Mouse (Mus musculus) cerebellum, adult 9-11 months (tissue): ENCODE results near the gene Faf1.
A peak's percentile ranks its signal among the peaks of the same experiment; 100 is the strongest.

Experiments
- DNase-seq: peaks from one replicate; pipeline ENCODE4 v3.0.0; 2022

Gene Faf1

DNA sequence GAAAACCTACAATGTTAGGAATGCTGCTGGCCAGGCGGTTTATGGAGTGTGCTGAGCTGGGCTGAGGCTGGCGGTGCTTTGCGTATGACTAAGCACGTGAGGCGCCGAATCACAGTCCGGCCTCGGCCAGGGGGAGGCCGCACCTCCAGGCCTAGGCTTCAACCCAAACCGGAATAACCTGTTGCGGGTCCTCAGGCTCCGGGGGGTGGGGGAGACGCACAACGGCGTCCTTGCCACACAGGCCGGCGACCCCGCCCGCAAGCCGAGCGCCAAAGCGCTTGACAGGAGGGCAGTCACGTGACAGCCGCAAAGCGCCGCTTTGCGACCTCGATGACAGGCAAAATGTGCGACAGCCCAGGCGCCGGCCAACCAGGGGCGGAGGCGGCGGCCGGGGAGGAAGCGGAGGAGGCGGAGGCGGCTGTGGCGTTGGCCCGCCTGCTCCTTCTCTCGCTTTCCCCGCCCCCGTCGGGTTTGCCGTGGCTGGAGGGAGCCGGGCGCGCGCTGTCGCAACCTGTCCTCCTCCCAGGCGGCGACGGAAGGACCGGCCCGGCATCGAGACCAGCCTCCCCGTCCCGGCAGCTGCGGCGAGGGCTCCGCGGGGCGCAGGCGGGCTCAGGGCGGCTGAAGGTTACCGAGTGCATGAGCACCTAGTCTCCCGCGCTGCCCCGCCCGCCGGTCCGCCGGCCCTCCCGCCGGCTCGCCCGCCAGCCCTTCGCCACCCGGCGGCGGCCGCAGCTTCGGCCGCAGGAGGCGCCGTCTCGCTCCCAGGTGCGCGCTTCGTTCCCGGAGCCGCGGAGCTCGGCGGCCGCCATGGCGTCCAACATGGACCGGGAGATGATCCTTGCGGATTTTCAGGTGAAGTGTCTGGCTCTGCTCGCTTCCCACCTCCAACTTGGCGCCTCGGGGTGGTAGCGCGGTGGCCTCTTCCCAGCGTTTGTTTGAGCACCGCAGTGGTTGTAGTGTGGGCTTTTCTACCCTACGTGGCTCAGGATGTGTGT lies at the start of gene Faf1:
Gene Faf1, plus strand, starts transcription at position 371 of the 998 bp plus-strand sequence.
- peak; percentile 99 for DNase-seq

DNA sequence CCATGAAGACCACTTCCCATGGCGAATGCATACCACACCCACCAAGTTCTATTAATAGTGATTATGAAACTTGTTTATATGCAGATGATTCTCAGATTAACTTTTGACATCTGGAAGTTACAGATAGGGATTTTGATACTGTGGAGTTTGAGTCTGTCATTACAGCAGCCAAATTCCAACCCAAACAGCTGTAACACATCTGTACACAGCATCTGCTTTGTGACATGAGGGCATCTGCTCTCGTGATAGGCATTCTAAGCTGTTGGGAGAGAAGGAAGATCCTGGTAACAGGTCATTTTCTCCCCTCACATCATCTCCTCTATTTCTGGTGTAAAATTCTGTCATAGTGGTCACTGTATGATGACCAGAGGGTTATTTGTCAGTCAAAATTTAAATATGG lies 46.2 kb upstream of the Faf1 start:
- no peak for DNase-seq

DNA sequence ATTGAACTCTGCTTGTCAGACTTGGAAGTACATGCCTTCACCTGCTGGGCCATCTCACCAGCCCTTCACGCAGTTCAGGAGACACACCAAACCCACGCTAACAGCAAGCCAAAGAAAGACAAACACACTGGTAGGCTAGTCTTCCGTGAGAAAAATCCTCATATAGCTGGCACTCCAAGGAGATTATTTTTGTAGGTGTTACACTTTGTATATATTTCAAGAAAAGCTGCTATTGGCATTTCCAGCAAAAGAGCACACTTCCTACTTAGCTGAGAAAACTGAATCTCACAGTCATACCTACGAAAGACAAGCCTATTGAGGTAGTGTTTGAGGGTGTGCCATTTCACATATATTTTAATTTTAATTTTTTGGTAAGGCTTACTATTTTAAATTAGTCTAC lies 45.4 kb upstream of the Faf1 start:
- no peak for DNase-seq

DNA sequence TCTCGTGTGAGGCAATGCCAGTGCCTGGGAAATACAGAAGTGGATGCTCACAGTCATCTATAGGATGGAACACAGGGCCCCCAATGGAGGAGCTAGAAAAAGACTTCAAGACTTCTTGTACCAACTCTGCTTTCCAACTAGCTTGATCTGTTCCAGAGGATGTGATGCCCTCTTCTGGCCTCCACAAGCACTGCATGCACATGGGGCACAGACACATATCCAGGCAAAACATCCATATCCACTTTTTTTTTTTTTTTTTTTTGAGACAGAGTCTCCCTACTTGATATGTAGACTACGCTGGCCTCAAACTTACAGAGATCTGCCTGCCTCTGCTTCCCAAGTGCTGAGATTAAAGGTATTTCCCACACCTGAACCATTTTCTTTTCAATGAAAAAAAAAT lies 41.4 kb upstream of the Faf1 start:
- DNase-seq, result no peak

DNA sequence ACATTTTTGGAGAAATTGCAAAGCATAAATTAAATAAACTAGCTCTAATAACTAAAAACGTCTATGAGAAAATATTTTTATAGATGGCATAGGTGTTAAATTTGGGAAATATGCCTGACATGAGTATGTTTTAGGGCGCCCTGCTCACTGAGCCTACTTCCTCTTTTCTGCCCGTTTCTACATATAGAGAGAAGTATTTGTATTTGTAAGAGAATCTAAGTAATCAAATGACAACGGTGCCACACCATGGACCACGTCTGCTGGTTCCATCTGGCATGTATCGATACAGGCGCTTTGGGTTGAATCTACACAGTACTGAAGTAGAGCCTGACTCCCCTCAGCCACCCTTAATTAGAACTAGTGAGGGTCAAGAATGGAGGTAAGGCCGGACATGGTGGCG lies 37.0 kb upstream of the Faf1 start:
- DNase-seq, result no peak

DNA sequence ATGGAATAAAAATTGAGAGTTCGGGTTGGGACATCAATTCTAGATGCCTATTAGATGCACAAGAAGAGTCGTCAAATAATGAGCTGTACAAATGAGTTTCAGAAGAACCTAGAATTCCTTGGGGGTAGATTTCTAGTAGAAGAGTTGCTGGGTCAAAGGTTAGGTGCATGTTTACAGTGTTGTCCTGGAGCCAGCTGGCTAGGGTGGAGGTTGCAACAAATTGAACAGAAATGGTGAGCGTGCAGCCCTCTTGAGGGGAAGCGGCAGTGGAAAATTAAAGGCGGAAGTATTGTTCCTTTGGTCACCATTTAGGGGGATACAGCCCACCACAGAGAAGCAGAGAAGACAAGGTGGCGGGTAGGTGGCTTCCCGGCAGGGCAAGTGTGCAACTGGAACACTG lies 36.2 kb upstream of the Faf1 start:
- DNase-seq, result no peak

DNA sequence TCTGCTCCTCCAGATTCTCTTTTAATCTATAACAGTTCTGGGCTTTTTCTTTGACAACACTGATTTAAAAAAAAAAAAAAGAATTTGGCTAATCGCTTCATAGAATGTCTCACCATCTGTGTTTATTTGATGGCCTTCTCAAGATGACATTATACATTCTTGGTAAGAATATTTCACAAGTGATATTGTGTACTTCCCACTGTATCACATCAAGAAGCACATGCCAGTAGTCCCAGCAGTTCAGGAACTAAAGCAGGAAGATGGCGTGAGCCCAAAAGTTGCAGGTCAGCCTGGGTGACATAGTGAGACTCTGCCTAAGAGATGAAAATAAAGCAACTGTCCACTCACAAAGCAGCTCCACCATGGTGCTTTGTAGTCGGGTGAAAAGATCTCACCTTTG lies 34.9 kb upstream of the Faf1 start:
- no peak for DNase-seq

DNA sequence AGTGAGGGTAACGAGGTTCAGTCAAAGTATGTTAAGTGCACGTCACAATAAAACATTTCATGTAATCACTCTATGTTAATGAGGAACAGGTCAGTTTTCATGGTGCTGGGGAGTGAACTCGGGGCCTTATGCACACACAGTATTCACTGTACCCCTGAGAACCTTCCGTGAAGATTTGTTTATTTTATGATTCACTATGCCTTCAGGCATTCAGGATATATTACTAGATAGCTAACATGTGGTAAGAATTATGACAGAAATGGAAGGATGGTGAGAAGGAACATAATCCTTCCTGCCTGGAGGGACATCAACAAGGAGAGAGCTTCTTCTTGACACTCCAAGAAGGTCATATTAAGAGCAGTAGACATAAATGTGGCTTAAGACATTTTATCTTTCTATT lies 29.1 kb upstream of the Faf1 start:
- DNase-seq, result no peak

DNA sequence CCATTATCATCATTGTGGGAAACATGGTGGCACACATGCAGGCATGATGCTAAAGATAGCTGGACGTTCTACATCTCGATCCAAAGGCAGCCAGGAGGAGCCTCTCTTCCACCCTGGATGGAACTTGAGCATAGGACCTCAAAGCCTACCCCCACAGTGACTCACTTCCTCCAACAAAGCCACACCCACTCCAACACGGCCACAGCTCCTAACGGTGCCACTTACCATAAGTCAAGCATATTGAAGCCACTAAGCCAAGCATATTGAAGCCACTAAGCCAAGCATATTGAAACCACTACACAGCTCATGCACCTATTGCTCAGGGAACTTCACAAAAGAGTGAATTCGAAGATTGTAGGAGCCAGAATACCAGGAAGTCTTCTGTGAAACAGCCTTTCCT lies 27.1 kb upstream of the Faf1 start:
- DNase-seq, result no peak

DNA sequence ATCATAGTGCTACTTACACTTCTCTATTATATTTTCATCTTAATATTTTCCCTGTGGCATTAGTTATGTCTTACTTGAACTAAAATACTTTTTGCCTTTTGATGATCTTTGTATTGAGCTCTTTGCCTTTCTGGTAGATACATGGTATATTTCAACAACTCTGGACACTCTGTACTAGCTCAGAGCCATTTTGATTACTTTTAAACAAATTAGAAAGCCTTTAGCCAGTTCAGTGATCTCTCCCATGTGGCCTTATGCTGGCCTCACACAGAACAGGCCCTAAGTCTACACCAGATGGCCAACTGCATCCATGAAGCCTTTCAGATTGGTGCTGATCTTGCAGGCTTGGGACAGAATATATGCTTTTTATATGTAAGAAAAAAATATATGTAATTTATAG lies 23.1 kb upstream of the Faf1 start:
- DNase-seq, result no peak

DNA sequence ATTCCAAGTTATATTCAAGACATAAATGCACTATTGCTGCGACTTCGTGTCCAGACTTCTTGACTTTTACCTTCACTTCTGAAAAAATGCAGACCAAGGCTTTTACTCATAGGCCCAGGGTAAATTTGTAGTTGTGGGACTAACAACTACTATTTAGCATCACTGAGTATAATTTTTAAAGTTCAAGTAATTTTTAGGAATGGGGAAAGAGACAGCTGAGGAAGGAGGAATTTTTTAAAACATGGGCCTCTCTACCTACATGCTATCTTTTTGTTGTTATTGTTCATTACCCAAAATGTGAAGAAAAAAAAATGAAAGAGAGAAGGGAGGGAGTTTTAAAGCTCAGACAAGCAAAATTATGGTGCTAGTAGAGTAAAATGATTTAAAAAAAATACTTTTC lies 21.7 kb upstream of the Faf1 start:
- DNase-seq, result no peak

DNA sequence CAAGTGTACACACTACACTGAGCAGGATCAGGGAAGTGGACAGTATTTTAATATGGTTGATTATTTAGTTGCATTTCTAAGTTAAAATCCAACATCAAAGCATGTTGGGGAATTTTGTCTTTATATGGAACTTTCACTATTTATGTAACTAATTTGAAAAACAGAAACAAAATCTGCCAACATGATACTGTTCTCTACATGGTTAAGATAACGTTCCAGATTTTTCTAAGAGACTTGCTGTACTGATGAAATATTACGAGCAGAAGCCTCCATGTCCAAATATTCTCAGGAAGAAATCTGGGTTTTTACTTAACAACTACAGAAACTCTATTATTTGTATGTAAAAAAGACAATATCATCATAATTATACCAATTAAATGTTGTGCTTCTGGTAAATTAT lies 20.6 kb upstream of the Faf1 start:
- DNase-seq, result no peak

DNA sequence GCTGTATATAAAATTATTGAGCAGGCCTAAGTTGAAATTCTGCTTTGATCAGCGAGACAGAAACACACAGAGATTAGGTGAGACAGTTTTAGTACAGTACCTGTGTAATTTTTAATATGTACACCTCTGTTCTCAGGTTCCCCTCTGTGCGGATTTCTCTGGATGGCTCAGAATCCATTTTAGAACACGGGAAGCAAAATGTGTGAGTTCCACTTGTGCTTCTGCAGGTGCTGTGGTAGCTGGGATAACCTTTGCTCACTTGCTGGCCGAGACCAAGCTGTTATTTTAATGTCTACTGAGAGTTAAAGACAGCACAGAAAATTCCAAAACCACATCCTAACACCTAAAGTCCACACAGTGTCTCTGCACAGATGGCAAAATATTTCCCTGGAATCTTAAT lies 20.1 kb upstream of the Faf1 start:
- DNase-seq, result no peak

DNA sequence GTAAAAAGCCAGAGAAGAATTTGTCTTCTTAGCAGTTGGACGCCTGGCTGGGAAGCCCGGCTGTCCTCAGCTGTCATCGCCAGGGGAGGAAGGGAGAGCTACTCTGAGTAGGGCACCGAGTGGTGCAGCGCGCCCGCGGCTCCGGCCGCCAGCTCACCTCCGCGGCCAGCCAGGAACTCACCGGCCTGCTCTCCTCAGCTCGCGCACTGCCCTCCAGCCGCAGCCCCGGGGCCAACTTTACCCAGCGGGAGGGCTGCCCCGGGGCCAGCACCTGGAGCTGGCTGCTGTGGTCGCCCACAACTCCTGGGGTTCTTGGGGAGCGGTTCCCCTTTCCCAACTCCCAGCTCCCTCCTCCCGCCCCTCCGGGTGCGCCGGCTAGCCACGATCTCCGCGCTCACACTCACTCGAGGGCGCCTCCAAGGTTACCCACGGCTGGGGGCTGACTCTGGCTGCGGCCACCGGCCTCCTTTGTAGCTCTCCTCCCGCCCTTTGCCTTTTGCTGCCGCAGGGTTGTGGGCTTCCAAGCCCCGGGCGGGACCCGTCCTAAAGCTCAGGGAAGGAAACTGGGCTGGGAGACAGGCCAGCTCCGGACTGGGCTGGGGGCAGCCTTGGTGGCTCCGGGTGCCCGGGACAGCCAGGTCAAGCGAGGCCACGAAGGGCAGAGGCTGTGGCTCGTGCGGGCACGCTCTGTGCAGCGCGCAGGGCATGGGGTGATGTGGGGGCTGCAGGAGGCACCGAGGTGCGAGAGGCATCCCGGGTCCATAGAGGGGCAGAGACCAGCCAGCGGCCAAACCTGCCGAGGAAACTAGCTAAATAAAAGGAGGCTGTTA lies 19.2 kb upstream of the Faf1 start:
- DNase-seq, result peak; percentile 42

DNA sequence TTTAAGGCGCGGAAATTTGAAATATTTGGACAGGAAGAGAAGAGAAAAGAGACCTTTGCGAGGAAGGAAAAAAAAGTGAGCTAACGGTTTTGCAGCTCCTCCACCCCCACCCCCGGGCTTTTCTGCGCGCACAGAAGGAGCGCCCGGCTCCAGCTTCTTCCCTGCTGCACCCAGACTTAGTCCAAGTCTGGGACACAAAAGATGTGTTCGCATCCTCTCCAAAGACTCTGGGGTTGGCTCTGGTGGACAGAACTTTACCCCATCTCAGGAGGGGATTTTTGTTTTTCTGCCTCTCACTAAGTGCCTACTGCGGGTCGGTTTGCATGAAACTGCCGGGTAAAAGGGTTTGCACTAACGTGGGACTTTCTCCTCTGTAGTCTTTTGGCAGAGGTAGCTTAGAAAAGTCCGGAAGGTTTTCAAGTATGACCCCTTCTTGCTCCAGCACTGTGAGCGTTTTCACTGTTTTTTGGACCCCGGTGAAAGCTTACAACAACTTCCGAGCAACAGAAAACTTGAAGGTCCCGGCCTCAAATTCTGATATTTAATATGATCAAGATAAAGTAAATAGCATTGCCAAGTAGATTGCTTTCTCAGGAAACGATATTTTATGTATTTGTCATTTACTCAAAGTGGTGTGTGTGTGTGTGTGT lies 18.4 kb upstream of the Faf1 start:
- no peak for DNase-seq

DNA sequence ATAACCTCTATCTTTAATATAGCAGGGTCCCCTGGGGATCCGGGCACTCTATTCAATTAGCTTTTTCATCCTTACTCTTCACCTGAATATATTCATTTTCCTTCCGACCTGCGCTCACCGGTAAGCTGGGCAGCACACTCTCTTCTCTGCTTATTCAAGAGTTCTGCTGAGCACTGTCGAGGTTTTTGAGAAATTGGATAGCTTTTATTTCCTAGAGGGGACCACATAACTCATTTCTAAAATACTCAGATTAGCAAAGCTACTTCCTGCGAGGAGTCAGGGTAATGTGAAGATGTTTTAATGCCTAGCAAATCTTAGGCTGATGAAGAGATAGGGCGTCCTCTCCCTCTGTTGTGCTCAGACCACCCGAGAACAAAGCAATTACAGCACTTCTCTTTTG lies 17.6 kb upstream of the Faf1 start:
- no peak for DNase-seq

DNA sequence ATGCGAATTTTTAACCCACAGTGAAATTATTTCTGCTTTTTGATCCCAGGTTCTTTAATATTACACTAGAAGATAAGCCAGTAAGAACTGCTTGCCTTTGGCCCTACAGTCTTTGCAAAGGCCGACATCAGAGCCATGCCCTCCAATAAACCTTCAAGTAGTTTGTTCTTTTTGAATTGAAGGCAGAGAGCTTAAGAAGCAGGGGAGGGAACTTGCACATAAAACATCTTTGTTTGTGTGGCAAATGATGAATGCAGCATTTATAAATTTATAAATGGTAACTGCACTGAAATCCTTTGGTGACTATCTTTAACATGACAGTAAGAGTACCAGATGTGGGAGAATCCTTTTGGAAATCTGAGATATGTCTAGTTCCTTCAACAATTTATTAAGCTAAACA lies 16.8 kb upstream of the Faf1 start:
- no peak for DNase-seq

DNA sequence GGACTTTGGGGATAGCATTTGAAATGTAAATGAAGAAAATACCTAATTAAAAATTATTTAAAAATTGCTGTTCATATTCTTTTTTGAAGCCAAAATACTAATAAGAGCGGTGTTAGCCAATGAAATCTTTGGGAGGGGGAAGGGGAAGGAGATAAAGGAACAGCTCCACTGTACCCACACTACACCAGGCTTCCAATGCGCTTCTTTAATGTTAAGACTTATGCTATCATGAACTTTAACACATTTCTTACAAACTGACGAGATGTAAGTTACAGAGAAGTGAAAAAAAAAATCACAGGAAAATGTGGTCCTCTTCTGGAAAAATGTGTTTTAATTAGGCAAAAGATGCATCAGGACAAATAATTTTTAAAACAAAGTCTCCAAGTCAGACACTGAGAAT lies 15.8 kb upstream of the Faf1 start:
- no peak for DNase-seq

DNA sequence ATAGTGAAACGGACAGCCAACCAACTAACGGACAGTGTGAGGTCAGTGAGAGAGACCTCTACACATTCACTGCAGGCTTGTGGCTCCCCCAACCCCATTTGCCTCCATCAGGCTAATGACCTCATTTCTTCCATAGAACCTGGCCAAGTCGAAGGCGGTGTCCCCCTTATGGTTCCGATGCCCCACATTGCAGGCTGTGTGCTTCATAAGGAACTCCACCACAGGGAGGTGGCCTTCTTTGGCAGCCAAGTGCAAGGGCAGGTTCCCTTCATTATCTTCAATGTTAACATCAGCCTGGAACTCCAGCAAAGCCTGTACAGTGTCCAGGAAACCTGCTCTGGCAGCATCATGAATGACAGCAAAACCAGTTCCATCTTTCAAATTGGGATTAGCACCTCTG lies 15.2 kb upstream of the Faf1 start:
- DNase-seq, result no peak

DNA sequence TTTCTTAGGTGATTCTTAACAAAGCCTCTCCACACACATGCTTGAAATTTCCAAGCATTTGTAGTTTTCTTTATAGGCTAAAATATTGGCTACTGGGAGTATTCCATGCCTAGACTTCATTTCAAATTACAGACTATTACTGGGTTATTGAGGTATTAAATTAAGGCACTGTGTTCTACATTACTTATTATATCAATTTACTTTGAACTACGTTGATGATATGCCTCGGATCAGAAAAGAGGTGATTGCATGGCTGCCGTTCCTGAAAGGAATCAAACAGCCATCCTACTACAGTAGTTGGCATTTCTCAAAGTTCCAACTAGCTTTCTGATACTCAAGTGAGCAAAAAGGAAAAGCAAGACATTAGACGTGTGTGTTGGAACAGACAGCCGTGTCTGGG lies 14.1 kb upstream of the Faf1 start:
- no peak for DNase-seq

DNA sequence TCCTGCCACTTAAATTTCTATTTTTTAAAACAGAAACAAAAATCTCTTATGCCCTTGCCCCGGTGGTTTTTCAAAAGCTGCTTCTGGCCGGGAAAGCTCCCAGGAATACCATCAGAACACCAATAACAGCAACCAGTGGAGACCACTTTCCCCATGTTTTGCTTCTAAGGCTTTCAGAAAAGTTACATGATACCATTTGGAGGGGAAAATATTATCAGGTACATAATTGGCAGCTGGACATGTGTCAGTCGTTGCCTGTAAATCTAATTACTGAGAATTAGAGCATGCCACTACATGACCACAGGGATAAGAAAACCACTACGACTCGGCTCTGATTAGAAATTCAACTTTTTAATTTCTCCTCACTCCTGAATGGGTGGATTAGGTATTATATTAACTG lies 12.3 kb upstream of the Faf1 start:
- DNase-seq, result no peak

DNA sequence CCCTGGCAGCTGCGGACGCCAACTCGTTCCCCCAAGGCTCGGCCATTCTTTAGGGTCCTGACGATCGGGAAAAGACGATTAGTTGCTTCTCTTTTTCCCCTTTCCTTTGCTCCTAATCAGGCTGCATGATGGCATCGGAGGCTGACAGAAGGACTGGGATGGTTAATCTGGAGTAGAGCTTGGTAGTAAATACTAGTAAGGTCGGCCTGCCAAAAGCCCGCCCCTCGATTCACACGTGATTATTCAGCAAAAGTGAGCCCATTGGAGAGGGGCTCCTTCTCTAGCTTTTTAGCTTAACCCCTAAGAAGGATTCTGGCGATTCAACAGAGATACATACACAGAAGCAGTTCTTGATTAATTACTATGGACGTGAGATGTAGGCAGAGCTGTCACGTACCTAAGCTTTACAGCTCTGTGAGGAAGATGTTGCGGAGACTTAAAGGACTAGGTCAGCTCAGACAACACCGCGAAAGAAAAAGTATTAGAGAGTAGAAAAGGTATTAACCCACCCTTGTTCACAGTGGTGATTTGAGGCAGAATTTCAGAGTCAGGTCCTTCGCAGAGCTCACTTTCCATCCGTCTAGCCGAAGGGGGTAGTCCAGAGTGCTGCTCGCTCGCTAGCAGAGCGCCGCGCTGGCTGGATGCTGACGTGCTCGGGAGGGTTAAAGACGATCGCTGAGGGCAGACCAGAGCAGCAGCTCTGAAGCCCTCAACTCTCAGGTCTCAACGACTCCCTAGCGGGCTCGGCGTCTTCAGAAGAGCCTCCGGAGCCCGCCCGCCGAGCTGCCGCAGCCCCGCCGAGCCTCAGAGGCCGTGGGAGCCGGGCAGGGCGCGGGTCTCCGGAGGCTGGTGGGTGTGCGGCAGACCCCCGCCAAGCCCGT lies 11.0 kb upstream of the Faf1 start:
- DNase-seq, result peak; percentile 58
